Mouse (Mus musculus) E14TG2a.4 (cell line): ENCODE results near the gene Cwc25.

Experiments
- CTCF ChIP-seq: conservative IDR thresholded peaks from 2 replicates; pipeline ENCODE4 v1.5.1; 2014; ENCODE audit warnings: low read length
- NANOG ChIP-seq: IDR thresholded peaks from 2 replicates; pipeline ENCODE4 v1.6.1; 2014; ENCODE audit warnings: borderline replicate concordance, low read length, mixed read lengths

- peak; percentile 63 for TF ChIP-seq CTCF
- TF ChIP-seq NANOG, result no peak
Measured at GRCm38 (mm10) chr11:97761638-97762037, 4.7 kb downstream of the Cwc25 start.
